Mouse (Mus musculus): ENCODE results near the gene Grin1.

GRCm38 (mm10) chr2:25310180-25310579, 8.8 kb downstream of the Grin1 start:
- TF ChIP-seq CTCF (IDR thresholded peaks at IDR 0.05; ENCODE audit: low read depth) (no peak), EP300 (optimal IDR thresholded peaks at IDR 0.05) (no peak)

All from stomach, postnatal 0 days (tissue).